Mouse (Mus musculus) lung, postnatal 0 days (tissue): ENCODE results near the gene Pld5.
A peak's percentile ranks its signal among the peaks of the same experiment; 100 is the strongest.

ENCODE experiments used
- CTCF ChIP-seq: IDR thresholded peaks from 2 replicates; pipeline ENCODE4 v1.5.1; 2016; ENCODE audit warnings: antibody characterized with exemption, mild to moderate bottlenecking
- EP300 ChIP-seq: IDR thresholded peaks from 2 replicates; pipeline ENCODE4 v1.6.1; 2016; ENCODE audit warnings: antibody characterized with exemption, mild to moderate bottlenecking, control low read depth

DNA sequence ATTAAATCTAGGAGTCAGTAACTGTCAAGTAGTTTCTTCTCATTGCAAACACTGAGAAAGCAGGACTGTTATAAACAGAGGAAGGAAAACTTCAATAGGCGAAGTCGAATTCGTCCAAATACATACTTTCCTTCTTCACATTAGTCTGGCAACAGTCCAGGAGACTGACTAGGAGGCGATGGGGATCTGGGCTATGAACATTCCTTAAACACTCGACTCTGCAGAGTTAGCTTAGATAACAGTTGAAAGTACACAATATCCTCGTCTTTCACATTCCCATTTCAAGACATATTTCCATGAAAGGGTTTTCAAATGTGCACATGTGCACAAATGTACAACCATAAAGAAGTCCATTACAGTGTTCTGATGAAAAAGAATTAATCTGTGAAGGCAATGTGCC is 129.8 kb downstream of the Pld5 start:
- TF ChIP-seq EP300: peak; percentile 50; the same call in 1 of the 2 replicates
- no peak for TF ChIP-seq CTCF
